Mouse (Mus musculus): ENCODE data around the gene Oas1a. TPM values are rescaled to one million over a fixed set of nuclear protein-coding genes. Genes with fewer than 3 reads are reported as not detected.

Gene Oas1a
- total RNA-seq, 4 experiments from 2014 or later = 2.6 to 3.8 (median 2.8) TPM

Small RNAs within 50 kb of the gene (microRNA-seq; reads per million reads assigned to microRNA genes)
- 0 reads per million in 2 experiments for gene Gm22907

Other genes with a start within 250 kb of the Oas1a start
- 10 to 100 TPM; 16.6 to 17.8 (median 17.3) TPM for gene Dtx1, start 195.6 kb downstream of the Oas1a start, total RNA-seq (2022)
- under 1 TPM; 0.63 to 0.89 (median 0.66) TPM for gene Oas2, start 157.7 kb downstream of the Oas1a start, total RNA-seq (2022)
- gene Oas3, start 129.9 kb downstream of the Oas1a start, total RNA-seq (2022) = under 1 TPM; 0.30 to 0.44 (median 0.39) TPM
- gene Oas1e, start 112.0 kb downstream of the Oas1a start, total RNA-seq (2022) = not detected
- 1 to 10 TPM in 3 of 4 experiments, under 1 TPM in 1; 0.61 to 2.2 (median 1.7) TPM for gene Oas1c, start 95.0 kb downstream of the Oas1a start, total RNA-seq (2022)
- not detected for gene Oas1f, start 60.2 kb downstream of the Oas1a start, total RNA-seq (2022)
- gene Oas1h, start 46.1 kb downstream of the Oas1a start, total RNA-seq (2022) = not detected
- gene Oas1g, start 19.9 kb downstream of the Oas1a start, total RNA-seq (2022) = 1 to 10 TPM in 3 of 4 experiments, under 1 TPM in 1; 0.38 to 1.3 (median 1.1) TPM
- not detected for gene Oas1d, start 7.0 kb upstream of the Oas1a start, total RNA-seq (2022)
- gene Rph3a, start 102.6 kb upstream of the Oas1a start, total RNA-seq (2022) = 1 to 10 TPM; 3.5 to 9.1 (median 6.0) TPM

Data from adrenal gland, adult 8-10 months (tissue).